Mouse (Mus musculus): ENCODE results near the gene Alkbh5.
"Not testable (repeated sequence)": the region's sequence is repeated elsewhere in the genome, so short reads cannot be mapped to it uniquely, and the experiment has no call there.

Gene Alkbh5

GRCm38 (mm10) chr11:60543211-60543610 is 7.0 kb downstream of the Alkbh5 start:
- DNase-seq (ENCODE audit: low read depth): not testable (repeated sequence)

GRCm38 (mm10) chr11:60545433-60545832 is 9.3 kb downstream of the Alkbh5 start:
- DNase-seq (ENCODE audit: low read depth): no peak

- DNase-seq (ENCODE audit: low read depth): no peak
Observed at GRCm38 (mm10) chr11:60548112-60548511, 11.9 kb downstream of the Alkbh5 start.

- DNase-seq (ENCODE audit: low read depth): no peak
Observed at GRCm38 (mm10) chr11:60553091-60553490, 16.9 kb downstream of the Alkbh5 start.

- DNase-seq (ENCODE audit: low read depth): no peak
Observed at GRCm38 (mm10) chr11:60557675-60558074, 21.5 kb downstream of the Alkbh5 start.

- DNase-seq (ENCODE audit: low read depth): peak; percentile 75
Observed at GRCm38 (mm10) chr11:60559342-60559741, 23.2 kb downstream of the Alkbh5 start.

- DNase-seq (ENCODE audit: low read depth): not testable (repeated sequence)
Observed at GRCm38 (mm10) chr11:60574006-60574405, 37.8 kb downstream of the Alkbh5 start.
